Mouse (Mus musculus) embryonic facial prominence, embryonic 10.5 days (tissue): ENCODE measurements around the gene Pak1. TPM values are rescaled to one million over a fixed set of nuclear protein-coding genes. Genes with fewer than 3 reads are reported as not detected.
"Not testable (repeated sequence)": the region's sequence is repeated elsewhere in the genome, so short reads cannot be mapped to it uniquely, and the experiment has no call there.

Experiments
- DNase-seq: peaks from one replicate; pipeline ENCODE4 v3.0.0-alpha.2; 2017; ENCODE audit warnings: low spot score
- H3K27ac ChIP-seq: fragments of 300-500 bp; sonication (generic); replicated peaks from 2 replicates; pipeline ENCODE4 v1.5.1; 2016; ENCODE audit warnings: mild to moderate bottlenecking
- H3K27me3 ChIP-seq: fragments of 300-500 bp; sonication (generic); replicated peaks from 2 replicates; pipeline ENCODE4 v1.6.1; 2016; ENCODE audit warnings: low read depth, mild to moderate bottlenecking; ENCODE audit not compliant: poor library complexity, severe bottlenecking
- H3K36me3 ChIP-seq: fragments of 300-500 bp; sonication (generic); replicated peaks from 2 replicates; pipeline ENCODE4 v1.6.1; 2016; ENCODE audit warnings: mild to moderate bottlenecking, moderate library complexity
- H3K4me1 ChIP-seq: fragments of 300-500 bp; sonication (generic); 2 replicates; pipeline ENCODE4 v1.6.1; 2016
- H3K4me3 ChIP-seq: fragments of 300-500 bp; sonication (generic); 2 replicates; pipeline ENCODE4 v1.5.1; 2016; ENCODE audit warnings: mild to moderate bottlenecking, moderate library complexity
- H3K9me3 ChIP-seq: fragments of 300-500 bp; sonication (generic); 2 replicates; pipeline ENCODE4 v1.6.1; 2016; ENCODE audit warnings: mild to moderate bottlenecking
- WGBS: fragments of 180-500 bp; shearing (Covaris S2); methylation state at CpG from one replicate; pipeline ENCODE4 v1.1.7; 2016; 5-methylcytosine and 5-hydroxymethylcytosine counted together
- polyA plus RNA-seq: library from polyadenylated mRNA; unstranded; fragments of >200 nt; fragmentation: Nextera tagmentation; extraction: Ambion mirVana; gene quantifications from 2 replicates; pipeline ENCODE4 v1.2.1, GENCODE M21; 2016

Pak1 gene
- polyA plus RNA-seq, 1 experiment from 2014 or later, result 43.6 TPM

GRCm38 (mm10) chr7:97841311-97841710 is 53.0 kb downstream of the Pak1 start:
- WGBS, result 90% methylated on average over 5 of the region's 5 CpGs
- no peaks in the 10 kb centered on the region for H3K36me3 ChIP-seq
- H3K27me3 ChIP-seq, result no peaks in the 10 kb centered on the region
- no peak overlapping the region for H3K27ac ChIP-seq
- H3K9me3 ChIP-seq, result no peaks in the 10 kb centered on the region
- H3K4me1 ChIP-seq, result peaks cover 25% of the 10 kb centered on the region
- no peak overlapping the region for H3K4me3 ChIP-seq
- DNase-seq, result no peak

- 73% methylated on average over 2 of the region's 2 CpGs for WGBS
- DNase-seq, result no peak
- H3K27ac ChIP-seq, result no peak overlapping the region
- no peaks in the 10 kb centered on the region for H3K27me3 ChIP-seq
- H3K4me1 ChIP-seq, result peaks cover 25% of the 10 kb centered on the region
- no peaks in the 10 kb centered on the region for H3K36me3 ChIP-seq
- no peaks in the 10 kb centered on the region for H3K9me3 ChIP-seq
- H3K4me3 ChIP-seq, result peak overlapping the region; percentile 63
Measured at GRCm38 (mm10) chr7:97842332-97842731, 54.0 kb downstream of the Pak1 start.

- peak; percentile 85 for DNase-seq
- H3K9me3 ChIP-seq, result no peaks in the 10 kb centered on the region
- H3K27ac ChIP-seq, result peak overlapping the region; percentile 85
- H3K36me3 ChIP-seq, result no peaks in the 10 kb centered on the region
- H3K4me3 ChIP-seq, result peak overlapping the region; percentile 63
- peaks cover 25% of the 10 kb centered on the region for H3K4me1 ChIP-seq
- H3K27me3 ChIP-seq, result no peaks in the 10 kb centered on the region
- WGBS, result 6% methylated on average over 22 of the region's 22 CpGs
Measured at GRCm38 (mm10) chr7:97842806-97843570, 54.6 kb downstream of the Pak1 start.

GRCm38 (mm10) chr7:97844419-97844818 is 56.1 kb downstream of the Pak1 start:
- WGBS, result 81% methylated on average over 3 of the region's 3 CpGs
- no peak overlapping the region for H3K27ac ChIP-seq

GRCm38 (mm10) chr7:97845546-97845945 is 57.2 kb downstream of the Pak1 start:
- H3K27ac ChIP-seq, result no peak overlapping the region
- WGBS, result 79% methylated on average over 2 of the region's 2 CpGs
- no peaks in the 10 kb centered on the region for H3K36me3 ChIP-seq
- peaks cover 25% of the 10 kb centered on the region for H3K4me1 ChIP-seq
- no peak for DNase-seq
- no peaks in the 10 kb centered on the region for H3K27me3 ChIP-seq
- H3K9me3 ChIP-seq, result no peaks in the 10 kb centered on the region
- H3K4me3 ChIP-seq, result no peak overlapping the region

More at GRCm38 (mm10) chr7:97844419-97844818, 56.1 kb downstream of the Pak1 start:
- Histone ChIP-seq H3K27me3 (no peaks in the 10 kb centered on the region), H3K4me3 (no peak overlapping the region), H3K9me3 (no peaks in the 10 kb centered on the region), H3K4me1 (peaks cover 25% of the 10 kb centered on the region), H3K36me3 (no peaks in the 10 kb centered on the region)
- DNase-seq, result no peak

- no peak overlapping the region for H3K27ac ChIP-seq
- no peak for DNase-seq
Measured at GRCm38 (mm10) chr7:97846539-97846938, 58.2 kb downstream of the Pak1 start.

GRCm38 (mm10) chr7:97849557-97849956 is 61.2 kb downstream of the Pak1 start:
- H3K36me3 ChIP-seq, H3K27ac ChIP-seq, H3K9me3 ChIP-seq, H3K27me3 ChIP-seq, H3K4me1 ChIP-seq, H3K4me3 ChIP-seq, DNase-seq: not testable (repeated sequence)
- 79% methylated on average over 3 of the region's 3 CpGs for WGBS

More at GRCm38 (mm10) chr7:97846539-97846938, 58.2 kb downstream of the Pak1 start:
- no peaks in the 10 kb centered on the region for H3K27me3 ChIP-seq
- H3K36me3 ChIP-seq, result no peaks in the 10 kb centered on the region
- no peak overlapping the region for H3K4me3 ChIP-seq
- H3K4me1 ChIP-seq, result peaks cover 25% of the 10 kb centered on the region
- no peaks in the 10 kb centered on the region for H3K9me3 ChIP-seq

- H3K4me1 ChIP-seq, result no peaks in the 10 kb centered on the region
- no peak overlapping the region for H3K27ac ChIP-seq
- no peaks in the 10 kb centered on the region for H3K27me3 ChIP-seq
- H3K36me3 ChIP-seq, result peaks cover 5% of the 10 kb centered on the region; the same call in 1 of the 2 replicates
- no peak overlapping the region for H3K4me3 ChIP-seq
- WGBS, result 88% methylated on average over 3 of the region's 3 CpGs
- no peak for DNase-seq
- H3K9me3 ChIP-seq, result no peaks in the 10 kb centered on the region
Measured at GRCm38 (mm10) chr7:97850331-97850730, 62.0 kb downstream of the Pak1 start.

- H3K9me3 ChIP-seq, result no peaks in the 10 kb centered on the region
- no peaks in the 10 kb centered on the region for H3K27me3 ChIP-seq
- 0 out of 2 replicates have a peak, but pooled peaks cover 5% of the 10 kb centered on the region for H3K36me3 ChIP-seq
- no peak overlapping the region for H3K4me3 ChIP-seq
- no peak overlapping the region for H3K27ac ChIP-seq
- 85% methylated on average over 3 of the region's 3 CpGs for WGBS
- no peak for DNase-seq
- H3K4me1 ChIP-seq, result no peaks in the 10 kb centered on the region
Measured at GRCm38 (mm10) chr7:97863512-97863911, 75.2 kb downstream of the Pak1 start.

- no peaks in the 10 kb centered on the region for H3K4me1 ChIP-seq
- H3K27ac ChIP-seq, result no peak overlapping the region
- no peak overlapping the region for H3K4me3 ChIP-seq
- DNase-seq, result no peak
- peaks cover 8% of the 10 kb centered on the region for H3K36me3 ChIP-seq
- WGBS, result 91% methylated on average over 1 of the region's 1 CpGs
- H3K9me3 ChIP-seq, result no peaks in the 10 kb centered on the region
- no peaks in the 10 kb centered on the region for H3K27me3 ChIP-seq
Measured at GRCm38 (mm10) chr7:97864531-97864930, 76.2 kb downstream of the Pak1 start.

GRCm38 (mm10) chr7:97867866-97868265 is 79.5 kb downstream of the Pak1 start:
- Histone ChIP-seq H3K27me3 (no peaks in the 10 kb centered on the region), H3K9me3 (no peaks in the 10 kb centered on the region), H3K4me1 (no peaks in the 10 kb centered on the region), H3K4me3 (no peak overlapping the region), H3K27ac (no peak overlapping the region), H3K36me3 (peaks cover 12% of the 10 kb centered on the region)
- no peak for DNase-seq
- 85% methylated on average over 5 of the region's 5 CpGs for WGBS

GRCm38 (mm10) chr7:97868766-97869165 is 80.4 kb downstream of the Pak1 start:
- Histone ChIP-seq H3K27ac (no peak overlapping the region), H3K9me3 (no peaks in the 10 kb centered on the region), H3K36me3 (peaks cover 12% of the 10 kb centered on the region), H3K4me3 (no peak overlapping the region), H3K4me1 (no peaks in the 10 kb centered on the region), H3K27me3 (no peaks in the 10 kb centered on the region)
- WGBS, result 78% methylated on average over 1 of the region's 1 CpGs
- no peak for DNase-seq

- Histone ChIP-seq H3K27me3 (no peaks in the 10 kb centered on the region), H3K4me1 (no peaks in the 10 kb centered on the region), H3K36me3 (peaks cover 8% of the 10 kb centered on the region), H3K4me3 (no peak overlapping the region), H3K27ac (no peak overlapping the region), H3K9me3 (no peaks in the 10 kb centered on the region)
- 93% methylated on average over 4 of the region's 4 CpGs for WGBS
- DNase-seq, result no peak
Measured at GRCm38 (mm10) chr7:97872396-97872795, 84.1 kb downstream of the Pak1 start.
